Mouse (Mus musculus) stomach, embryonic 15.5 days (tissue): Measurements from ENCODE around the gene Pum1. TPM values are rescaled to one million over a fixed set of nuclear protein-coding genes. Genes with fewer than 3 reads are reported as not detected.
"Not testable (repeated sequence)": the region's sequence is repeated elsewhere in the genome, so short reads cannot be mapped to it uniquely, and the experiment has no call there.

Experiments
- ATAC-seq: fragments of 200-750 bp; cut with Nextera tagmentation; 2 replicates; pipeline ENCODE4 v1.8.0; 2017; ENCODE audit warnings: low read depth, moderate number of reproducible peaks, moderate TSS enrichment; ENCODE audit not compliant: insufficient read depth, low FRiP score
- H3K27ac ChIP-seq: fragments of 300-500 bp; sonication (generic); 2 replicates; pipeline ENCODE4 v1.5.1; 2015; ENCODE audit warnings: mild to moderate bottlenecking, inconsistent platforms
- H3K27me3 ChIP-seq: fragments of 300-500 bp; sonication (generic); replicated peaks from 2 replicates; pipeline ENCODE4 v1.6.1; 2015; ENCODE audit warnings: inconsistent platforms
- H3K36me3 ChIP-seq: fragments of 300-500 bp; sonication (generic); 2 replicates; pipeline ENCODE4 v1.6.1; 2015; ENCODE audit warnings: inconsistent platforms
- H3K4me1 ChIP-seq: fragments of 300-500 bp; sonication (generic); 2 replicates; pipeline ENCODE4 v1.6.1; 2015; ENCODE audit warnings: inconsistent platforms
- H3K4me2 ChIP-seq: fragments of 300-500 bp; sonication (generic); 2 replicates; pipeline ENCODE4 v1.6.1; 2015; ENCODE audit warnings: mild to moderate bottlenecking, inconsistent platforms
- H3K4me3 ChIP-seq: fragments of 300-500 bp; sonication (generic); replicated peaks from 2 replicates; pipeline ENCODE4 v1.5.1; 2015; ENCODE audit warnings: inconsistent platforms
- H3K9ac ChIP-seq: fragments of 300-500 bp; sonication (generic); 2 replicates; pipeline ENCODE4 v1.6.1; 2015; ENCODE audit warnings: inconsistent platforms
- H3K9me3 ChIP-seq: fragments of 300-500 bp; sonication (generic); 2 replicates; pipeline ENCODE4 v1.6.1; 2016; ENCODE audit warnings: inconsistent platforms
- WGBS: fragments of 180-500 bp; shearing (Covaris S2); methylation state at CpG from one replicate; pipeline ENCODE4 v1.1.7; 2015; 5-methylcytosine and 5-hydroxymethylcytosine counted together
- polyA plus RNA-seq: library from polyadenylated mRNA; unstranded; fragments of >200 nt; fragmentation: Nextera tagmentation; extraction: Ambion mirVana; gene quantifications from 2 replicates; pipeline ENCODE4 v1.2.1, GENCODE M21; 2015

Pum1 gene
- polyA plus RNA-seq, 1 experiment from 2014 or later, result 72.4 TPM

- H3K4me1 ChIP-seq, result no peaks in the 10 kb centered on the region
- no peaks in the 10 kb centered on the region for H3K9me3 ChIP-seq
- no peak overlapping the region for H3K4me2 ChIP-seq
- H3K4me3 ChIP-seq, result no peak overlapping the region
- no peak for ATAC-seq
- no peak overlapping the region for H3K27ac ChIP-seq
- H3K9ac ChIP-seq, result no peak overlapping the region
- H3K36me3 ChIP-seq, result no peaks in the 10 kb centered on the region
- WGBS, result 20% methylated on average over 1 of the region's 1 CpGs
- no peaks in the 10 kb centered on the region for H3K27me3 ChIP-seq
Measured at GRCm38 (mm10) chr4:130657820-130658565, 5.1 kb upstream of the Pum1 start.

- Histone ChIP-seq H3K9ac (no peak overlapping the region), H3K27me3 (no peaks in the 10 kb centered on the region), H3K4me1 (no peaks in the 10 kb centered on the region), H3K27ac (no peak overlapping the region), H3K4me2 (no peak overlapping the region), H3K4me3 (no peak overlapping the region), H3K9me3 (no peaks in the 10 kb centered on the region), H3K36me3 (no peaks in the 10 kb centered on the region)
- no peak for ATAC-seq
- WGBS, result 81% methylated on average over 6 of the region's 6 CpGs
Measured at GRCm38 (mm10) chr4:130659470-130659869, 3.7 kb upstream of the Pum1 start.

GRCm38 (mm10) chr4:130660106-130660505 is 3.0 kb upstream of the Pum1 start:
- Histone ChIP-seq H3K36me3 (no peaks in the 10 kb centered on the region), H3K9me3 (no peaks in the 10 kb centered on the region), H3K4me3 (no peak overlapping the region), H3K4me1 (no peaks in the 10 kb centered on the region; the same call in 1 of the 2 replicates), H3K9ac (no peak overlapping the region), H3K27me3 (no peaks in the 10 kb centered on the region), H3K27ac (no peak overlapping the region), H3K4me2 (no peak overlapping the region)
- 81% methylated on average over 2 of the region's 2 CpGs for WGBS
- ATAC-seq, result no peak

GRCm38 (mm10) chr4:130661151-130661550 is 2.0 kb upstream of the Pum1 start:
- H3K9me3 ChIP-seq, result no peaks in the 10 kb centered on the region
- H3K4me2 ChIP-seq, result no peak overlapping the region
- H3K27ac ChIP-seq, result no peak overlapping the region
- 78% methylated on average over 3 of the region's 3 CpGs for WGBS
- ATAC-seq, result no peak
- no peak overlapping the region for H3K4me3 ChIP-seq
- H3K27me3 ChIP-seq, result no peaks in the 10 kb centered on the region
- H3K36me3 ChIP-seq, result no peaks in the 10 kb centered on the region
- H3K4me1 ChIP-seq, result no peaks in the 10 kb centered on the region; the same call in 1 of the 2 replicates
- no peak overlapping the region for H3K9ac ChIP-seq

- not testable (repeated sequence) for H3K9me3 ChIP-seq, ATAC-seq, H3K27me3 ChIP-seq, H3K36me3 ChIP-seq, H3K9ac ChIP-seq, H3K4me2 ChIP-seq, H3K4me1 ChIP-seq
- Histone ChIP-seq H3K4me3 (peak overlapping the region; percentile 92; the same call in 1 of the 2 replicates), H3K27ac (peak overlapping the region; percentile 97; the same call in 1 of the 2 replicates)
- WGBS, result 73% methylated on average over 1 of the region's 1 CpGs
Measured at GRCm38 (mm10) chr4:130662305-130662704, 816 bp upstream of the Pum1 start.

GRCm38 (mm10) chr4:130663810-130664401 is 785 bp downstream of the Pum1 start:
- Histone ChIP-seq H3K36me3 (no peaks in the 10 kb centered on the region), H3K9ac (peak overlapping the region; percentile 96), H3K27me3 (no peaks in the 10 kb centered on the region), H3K9me3 (no peaks in the 10 kb centered on the region), H3K27ac (peak overlapping the region; percentile 97), H3K4me2 (peak overlapping the region; percentile 62), H3K4me1 (peaks cover 9% of the 10 kb centered on the region; the same call in 1 of the 2 replicates), H3K4me3 (peak overlapping the region; percentile 92)
- peak; percentile 25 for ATAC-seq
- under 1% methylated on average over 22 of the region's 22 CpGs for WGBS

GRCm38 (mm10) chr4:130664414-130665029 is 1.4 kb downstream of the Pum1 start:
- Histone ChIP-seq H3K9me3 (no peaks in the 10 kb centered on the region), H3K4me3 (peak overlapping the region; percentile 92), H3K27ac (peak overlapping the region; percentile 97; the same call in 1 of the 2 replicates), H3K9ac (peak overlapping the region; percentile 96), H3K4me1 (peaks cover 10% of the 10 kb centered on the region; the same call in 1 of the 2 replicates), H3K27me3 (no peaks in the 10 kb centered on the region), H3K36me3 (no peaks in the 10 kb centered on the region), H3K4me2 (peak overlapping the region; percentile 62)
- no peak for ATAC-seq
- WGBS, result 2% methylated on average over 7 of the region's 7 CpGs

- peaks cover 10% of the 10 kb centered on the region; the same call in 1 of the 2 replicates for H3K4me1 ChIP-seq
- no peak for ATAC-seq
- H3K27ac ChIP-seq, result no peak overlapping the region
- H3K4me3 ChIP-seq, result peak overlapping the region; percentile 12; the same call in 1 of the 2 replicates
- 0% methylated on average over 1 of the region's 1 CpGs for WGBS
- H3K4me2 ChIP-seq, result peak overlapping the region; percentile 62
- H3K27me3 ChIP-seq, result no peaks in the 10 kb centered on the region
- H3K9me3 ChIP-seq, result no peaks in the 10 kb centered on the region
- H3K36me3 ChIP-seq, result no peaks in the 10 kb centered on the region
- H3K9ac ChIP-seq, result no peak overlapping the region
Measured at GRCm38 (mm10) chr4:130665176-130665575, 2.1 kb downstream of the Pum1 start.

- H3K9ac ChIP-seq, result no peak overlapping the region
- peaks cover 20% of the 10 kb centered on the region for H3K36me3 ChIP-seq
- 47% methylated on average over 2 of the region's 2 CpGs for WGBS
- no peak for ATAC-seq
- H3K27me3 ChIP-seq, result no peaks in the 10 kb centered on the region
- no peak overlapping the region for H3K4me3 ChIP-seq
- H3K27ac ChIP-seq, result 0 out of 2 replicates have a peak overlapping the region, but pooled peaks have one; percentile 9
- peak overlapping the region; percentile 8; the same call in 1 of the 2 replicates for H3K4me2 ChIP-seq
- no peaks in the 10 kb centered on the region for H3K9me3 ChIP-seq
- peaks cover 16% of the 10 kb centered on the region for H3K4me1 ChIP-seq
Measured at GRCm38 (mm10) chr4:130667686-130668085, 4.6 kb downstream of the Pum1 start.

- H3K4me2 ChIP-seq, result no peak overlapping the region
- peaks cover 16% of the 10 kb centered on the region for H3K4me1 ChIP-seq
- no peak overlapping the region for H3K9ac ChIP-seq
- ATAC-seq, result no peak
- WGBS, result 30% methylated on average over 2 of the region's 2 CpGs
- no peak overlapping the region for H3K4me3 ChIP-seq
- H3K9me3 ChIP-seq, result no peaks in the 10 kb centered on the region
- no peak overlapping the region for H3K27ac ChIP-seq
- H3K36me3 ChIP-seq, result peaks cover 20% of the 10 kb centered on the region
- H3K27me3 ChIP-seq, result no peaks in the 10 kb centered on the region
Measured at GRCm38 (mm10) chr4:130668541-130668940, 5.4 kb downstream of the Pum1 start.

GRCm38 (mm10) chr4:130668991-130669390 is 5.9 kb downstream of the Pum1 start:
- no peak overlapping the region for H3K27ac ChIP-seq
- H3K36me3 ChIP-seq, result peaks cover 20% of the 10 kb centered on the region
- no peak overlapping the region for H3K4me2 ChIP-seq
- 43% methylated on average over 7 of the region's 7 CpGs for WGBS
- no peaks in the 10 kb centered on the region for H3K27me3 ChIP-seq
- no peak overlapping the region for H3K9ac ChIP-seq
- H3K4me3 ChIP-seq, result no peak overlapping the region
- ATAC-seq, result no peak
- H3K4me1 ChIP-seq, result peaks cover 16% of the 10 kb centered on the region
- H3K9me3 ChIP-seq, result no peaks in the 10 kb centered on the region

- not testable (repeated sequence) for ATAC-seq, H3K27ac ChIP-seq, H3K9me3 ChIP-seq, H3K9ac ChIP-seq, H3K4me3 ChIP-seq, H3K4me2 ChIP-seq, H3K27me3 ChIP-seq
- Histone ChIP-seq H3K36me3 (peaks cover 20% of the 10 kb centered on the region), H3K4me1 (peaks cover 16% of the 10 kb centered on the region)
- 77% methylated on average over 5 of the region's 5 CpGs for WGBS
Measured at GRCm38 (mm10) chr4:130670023-130670422, 6.9 kb downstream of the Pum1 start.
